25 mouse cellular contexts compared by ENCODE assay signal in genomic region chr11:83533192-83533591, GRCm38 (mm10). TPM values are rescaled to one million over a fixed set of nuclear protein-coding genes. Genes with fewer than 3 reads are reported as not detected.
"Had no signal": no experiment of that assay in that cellular context is flagged by ENCODE, and none has a peak within 500 bp of the region (broad histone marks: within the 10 kb centered on the region; RNA-seq: fewer than 3 reads in every experiment).

No protein-coding gene starts in this region.

- H3K9me3 ChIP-seq: liver, embryonic 15.5 days; lung, embryonic 15.5 days; midbrain, embryonic 12.5 days; midbrain, embryonic 15.5 days; stomach, embryonic 15.5 days had no signal

- ATAC-seq: intestine, postnatal 0 days; midbrain, embryonic 15.5 days had no signal

- H3K4me1 ChIP-seq: midbrain, embryonic 15.5 days had no signal

- H3K27ac ChIP-seq: kidney, postnatal 0 days; layer of hippocampus, adult 2 months; liver, embryonic 15.5 days; lung, embryonic 15.5 days; midbrain, embryonic 12.5 days; midbrain, embryonic 15.5 days; stomach, embryonic 15.5 days had no signal

- H3K4me2 ChIP-seq: liver, embryonic 11.5 days; liver, embryonic 15.5 days; lung, embryonic 15.5 days; midbrain, embryonic 12.5 days; midbrain, embryonic 15.5 days; stomach, embryonic 15.5 days had no signal

- H3K36me3 ChIP-seq: liver, embryonic 15.5 days; lung, embryonic 15.5 days; midbrain, embryonic 12.5 days; midbrain, embryonic 15.5 days; stomach, embryonic 15.5 days had no signal

- H3K27me3 ChIP-seq: liver, embryonic 15.5 days; lung, embryonic 15.5 days; midbrain, embryonic 12.5 days; midbrain, embryonic 15.5 days; stomach, embryonic 15.5 days had no signal

- H3K9ac ChIP-seq: liver, embryonic 15.5 days; lung, embryonic 15.5 days; midbrain, embryonic 12.5 days; midbrain, embryonic 15.5 days; stomach, embryonic 15.5 days had no signal

- H3K4me3 ChIP-seq: layer of hippocampus, adult 2 months; liver, embryonic 15.5 days; lung, embryonic 15.5 days; midbrain, embryonic 12.5 days; midbrain, embryonic 15.5 days; stomach, embryonic 15.5 days had no signal

- DNase-seq: kidney, adult 2 months; kidney, postnatal 25 days; layer of hippocampus, adult 9-11 months; lung, adult 18-20 months; lung, postnatal 10 days; lung, postnatal 36 days; thymus, postnatal 25 days had no signal

RNA-seq across cellular contexts. Expression of gene Ccl5, which starts 2.9 kb away (rescaled TPM):
- total RNA-seq: layer of hippocampus, adult 2 months; layer of hippocampus, postnatal 25 days; left cerebral cortex, adult 18-20 months; left cerebral cortex, postnatal 25 days had no signal
- polyA plus RNA-seq: kidney, embryonic 14.5 days; limb, embryonic 11.5 days; liver, embryonic 11.5 days; midbrain, embryonic 12.5 days; midbrain, embryonic 15.5 days; neural tube, embryonic 11.5 days; neural tube, embryonic 14.5 days had no signal

RNA-seq across cellular contexts. Expression of gene Heatr9, which starts 11.2 kb away (rescaled TPM):
- total RNA-seq: layer of hippocampus, adult 2 months; layer of hippocampus, postnatal 25 days; left cerebral cortex, adult 18-20 months; left cerebral cortex, postnatal 25 days had no signal
- polyA plus RNA-seq: intestine, postnatal 0 days; kidney, embryonic 14.5 days; kidney, postnatal 0 days; limb, embryonic 11.5 days; limb, embryonic 14.5 days; liver, embryonic 11.5 days; liver, embryonic 15.5 days; lung, embryonic 15.5 days; midbrain, embryonic 12.5 days; midbrain, embryonic 15.5 days; neural tube, embryonic 11.5 days; neural tube, embryonic 14.5 days; stomach, embryonic 15.5 days; thymus, postnatal 0 days had no signal
